Mouse (Mus musculus) heart, adult 9 months (tissue): ENCODE measurements at regions not wholly inside any gene's neighbourhood (a gene's known extent, or its start where the extent isn't known, plus 50 kb on each side); places are given as distances from the start of the nearest gene placed in this dataset.

Source experiments
- DNase-seq, 2 experiments: peaks; one replicate each; pipeline ENCODE4 v3.0.0; 2022; ENCODE audit warnings: low spot score in 2 of 2

DNA sequence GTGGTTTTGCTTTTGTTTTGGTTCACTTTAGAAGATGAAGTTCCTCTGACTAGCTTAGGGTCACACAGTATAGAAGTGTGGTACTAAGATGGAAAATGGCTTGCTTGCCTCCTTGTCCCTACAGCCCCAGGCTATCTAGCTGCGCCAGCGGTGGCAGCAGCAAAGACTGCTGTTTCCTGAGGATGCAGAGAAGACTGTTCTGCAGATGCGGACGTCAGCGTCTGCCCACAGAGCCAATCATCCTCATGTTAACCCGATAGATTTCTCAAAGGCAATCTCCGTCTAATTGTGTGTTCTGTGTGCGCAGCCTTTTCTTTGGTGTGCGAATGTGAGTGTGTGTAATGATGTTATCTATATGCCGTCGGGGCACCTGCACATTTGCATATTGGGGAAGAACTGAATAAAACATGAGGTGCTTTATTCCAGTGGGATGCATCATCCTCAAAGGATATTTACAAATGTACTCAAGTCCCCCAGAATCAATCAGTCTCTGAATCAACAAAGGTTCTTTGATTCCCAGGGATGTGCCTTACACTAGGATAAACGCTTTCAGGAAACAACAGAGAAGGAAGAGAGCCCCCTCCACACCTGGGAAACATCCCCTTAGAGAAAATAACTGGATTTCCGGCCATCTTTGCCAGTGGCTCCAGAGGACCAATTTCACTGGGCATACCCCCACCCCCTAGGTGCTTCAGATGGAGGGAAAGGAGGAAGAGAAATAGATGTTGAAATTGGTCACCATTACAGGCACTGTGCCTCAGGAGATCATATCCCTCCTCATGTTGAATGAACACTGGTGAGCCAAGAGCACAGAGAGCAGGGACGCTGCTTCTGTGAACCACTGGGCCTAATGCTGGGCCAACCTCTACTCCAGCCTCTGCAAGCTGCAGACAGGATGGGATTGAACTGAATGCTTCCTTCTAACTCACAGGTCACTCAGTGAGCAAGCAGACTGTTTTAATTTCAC, 409.7 kb upstream of the Plxna2 start:
- no peak for DNase-seq

DNA sequence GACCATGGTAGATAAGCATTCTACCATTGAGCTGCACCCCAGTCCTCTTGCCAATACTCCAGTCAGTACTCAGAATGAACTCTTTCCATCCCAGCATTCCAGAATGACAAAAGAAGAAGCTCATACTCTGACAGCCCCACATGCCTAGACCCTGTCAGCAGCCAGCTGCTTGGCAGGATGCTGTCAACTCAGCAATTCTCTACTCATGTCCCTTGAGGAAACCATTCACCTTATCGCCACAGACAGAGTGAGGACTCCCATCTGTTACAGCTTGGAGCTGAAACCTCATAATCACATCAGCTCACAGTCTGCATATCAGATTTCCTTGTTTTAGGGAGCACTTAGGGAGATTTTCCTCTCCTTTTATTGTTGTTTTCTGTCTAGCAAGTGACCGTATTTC, 420.5 kb upstream of the Plxna2 start:
- DNase-seq = peak; percentile 8 to 29

DNA sequence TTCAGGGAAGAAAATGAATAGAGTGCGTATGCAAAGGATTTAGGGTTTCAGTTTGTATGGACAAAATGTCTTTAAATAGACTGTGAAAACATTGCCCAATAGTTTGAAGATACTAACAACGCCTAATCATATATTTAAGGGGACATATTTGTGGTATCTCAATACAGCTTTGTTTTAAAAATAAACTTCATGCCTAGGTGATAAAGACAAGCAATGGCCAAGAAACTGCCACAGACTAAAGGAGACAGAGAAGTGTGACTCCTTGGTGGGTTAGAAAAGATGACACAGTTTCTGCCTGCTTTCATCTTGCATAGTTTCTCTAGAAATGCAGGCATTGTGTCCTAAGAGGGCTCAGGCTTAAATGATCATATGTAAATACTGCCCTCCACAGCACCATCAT, 435.7 kb upstream of the Plxna2 start:
- no peak for DNase-seq

DNA sequence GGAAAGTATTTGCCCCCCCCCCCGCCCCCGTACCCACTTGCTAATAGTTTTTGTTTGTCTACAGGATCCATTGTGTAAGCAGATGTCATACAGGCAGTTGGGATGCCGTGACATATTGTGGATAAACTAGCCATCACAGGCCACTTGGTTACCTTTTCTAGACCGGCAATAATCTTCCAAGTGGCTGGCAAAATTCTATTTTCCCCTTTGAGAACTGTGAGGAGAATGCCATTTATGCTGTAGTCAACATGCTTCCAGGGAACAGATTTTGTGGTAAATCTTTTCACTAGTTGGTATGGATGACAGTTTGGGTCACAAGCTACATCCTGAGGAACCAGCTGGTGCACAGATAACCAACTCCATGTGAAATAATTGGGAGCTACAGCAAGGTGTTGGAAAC, 456.5 kb upstream of the Plxna2 start:
- DNase-seq = no peak

DNA sequence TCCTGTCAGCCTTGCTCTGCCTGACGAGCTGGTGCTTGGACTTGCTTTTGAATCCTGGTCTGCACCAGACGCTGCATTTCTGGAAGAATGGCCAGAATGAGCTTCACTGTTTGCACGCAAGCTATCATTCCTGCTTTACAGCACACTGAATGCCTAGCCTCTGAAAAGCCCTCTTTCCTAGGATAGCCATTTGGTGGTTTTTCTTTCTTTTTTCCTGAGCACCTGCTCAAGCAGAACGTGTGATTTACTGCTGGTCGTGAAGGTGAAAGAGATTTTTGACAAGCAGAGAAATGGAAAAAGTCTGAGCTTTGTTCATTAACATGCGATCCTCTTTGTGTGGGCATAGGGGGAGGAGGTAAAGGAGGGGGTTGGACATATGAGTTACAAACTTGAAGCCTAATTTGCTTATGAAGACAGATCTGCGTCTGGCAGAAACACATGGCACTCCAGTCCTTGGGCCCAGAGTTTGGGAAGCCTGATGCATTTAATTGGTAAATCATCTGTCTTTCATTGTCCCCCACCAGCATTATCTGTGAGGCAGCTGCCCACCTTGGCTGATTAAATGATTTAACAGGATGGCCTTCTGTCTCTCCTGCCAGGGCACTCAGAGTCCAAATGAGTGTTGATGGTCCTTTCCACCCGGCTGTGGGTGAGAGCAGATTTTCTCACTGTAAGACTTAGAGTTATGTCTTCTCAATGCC, 457.1 kb upstream of the Plxna2 start:
- no peak for DNase-seq

DNA sequence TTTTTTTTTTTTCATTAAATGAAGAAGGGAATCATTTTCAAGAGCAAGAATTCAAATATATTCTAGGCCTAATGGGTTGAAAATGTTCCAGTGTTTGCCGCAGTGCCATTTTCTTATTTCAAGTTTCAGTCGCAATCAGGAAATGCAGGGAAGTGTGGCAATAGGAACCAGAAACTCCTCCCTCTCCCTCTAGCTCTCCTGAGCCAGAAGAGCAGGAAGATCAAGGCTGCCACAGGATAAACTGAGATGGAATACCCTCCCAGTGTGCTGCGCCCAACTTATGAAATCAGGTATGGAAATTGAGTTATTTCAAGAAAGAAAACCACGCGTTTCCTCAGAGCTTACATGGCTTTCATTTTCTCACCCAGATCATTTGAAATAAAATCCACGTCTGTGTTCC, 460.8 kb upstream of the Plxna2 start:
- DNase-seq = no peak

DNA sequence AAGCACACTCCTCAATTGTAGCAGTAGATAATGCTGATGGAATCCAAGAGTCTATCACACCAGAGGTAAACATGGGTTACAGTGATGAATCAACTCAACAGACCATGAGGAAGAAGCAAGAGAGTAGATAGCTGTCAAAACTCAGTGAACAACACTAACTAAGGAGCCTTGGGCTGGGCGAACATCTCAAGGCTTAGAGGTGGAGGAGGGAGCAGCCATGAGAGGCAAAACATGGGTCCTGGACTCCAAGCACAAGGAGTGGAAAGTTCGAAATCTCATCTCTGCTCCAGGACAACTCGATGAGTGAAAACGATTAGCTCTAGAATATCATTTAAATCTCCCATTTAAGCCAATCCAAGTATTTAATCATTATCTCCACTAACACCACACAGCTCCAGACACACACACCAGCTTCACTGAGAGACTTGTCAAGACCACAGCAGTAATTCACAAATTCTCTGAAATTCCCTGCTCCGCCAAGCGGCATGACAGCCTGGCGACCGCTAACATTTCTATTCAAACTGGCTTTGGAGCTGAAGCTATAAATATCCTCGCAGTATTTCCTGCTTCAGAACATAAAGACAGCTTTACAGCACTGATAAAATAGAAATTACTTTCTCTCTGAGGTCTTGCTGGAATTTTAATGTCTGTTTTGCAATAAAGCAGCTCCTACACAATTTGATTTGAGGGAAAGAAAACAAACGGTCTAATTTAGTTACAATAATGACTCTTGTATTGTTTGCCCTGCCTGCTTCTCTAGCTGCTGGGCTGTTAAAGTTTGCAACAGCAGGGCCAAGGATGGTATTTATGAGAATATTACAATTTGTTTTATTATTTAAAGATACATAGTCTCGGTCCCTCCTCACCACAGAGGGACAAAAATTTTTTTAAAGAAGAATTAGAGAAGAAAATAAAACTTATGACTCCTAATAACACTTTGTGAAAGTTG, 469.3 kb upstream of the Plxna2 start:
- no peak for DNase-seq

DNA sequence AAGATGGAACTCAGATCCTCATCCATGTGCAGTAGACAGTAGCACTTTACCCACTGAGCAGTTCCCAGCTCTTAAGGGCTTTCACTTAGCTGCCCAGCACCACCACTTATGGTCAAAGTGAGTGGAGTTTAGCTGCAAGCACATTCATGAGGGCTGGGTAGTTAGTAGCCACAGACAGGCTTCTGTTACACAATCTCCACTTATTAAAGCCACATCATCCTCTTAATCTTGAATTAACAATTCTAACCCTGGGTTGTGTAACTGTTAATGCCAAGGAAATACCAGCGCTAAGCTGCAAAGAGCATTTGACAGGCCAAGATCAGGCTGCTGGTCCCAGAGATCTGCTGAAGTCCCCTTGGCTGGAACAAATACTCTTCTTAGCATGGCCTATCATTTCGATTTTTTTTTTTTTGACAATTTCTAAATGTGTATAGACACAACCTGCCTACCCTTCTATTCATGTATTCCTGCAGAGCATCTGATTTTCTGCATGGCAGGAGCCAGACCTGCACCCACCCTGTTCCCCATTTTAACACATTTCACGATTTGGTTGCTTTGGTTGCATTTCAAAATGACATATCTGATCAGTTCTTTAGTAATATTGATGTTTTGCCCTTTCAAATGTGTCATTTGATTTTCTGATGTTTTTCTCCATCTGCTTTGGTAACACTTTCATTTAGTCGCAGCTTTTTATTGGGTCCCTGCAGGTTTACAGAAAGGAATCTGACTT, 500.2 kb upstream of the Plxna2 start:
- DNase-seq = no peak

DNA sequence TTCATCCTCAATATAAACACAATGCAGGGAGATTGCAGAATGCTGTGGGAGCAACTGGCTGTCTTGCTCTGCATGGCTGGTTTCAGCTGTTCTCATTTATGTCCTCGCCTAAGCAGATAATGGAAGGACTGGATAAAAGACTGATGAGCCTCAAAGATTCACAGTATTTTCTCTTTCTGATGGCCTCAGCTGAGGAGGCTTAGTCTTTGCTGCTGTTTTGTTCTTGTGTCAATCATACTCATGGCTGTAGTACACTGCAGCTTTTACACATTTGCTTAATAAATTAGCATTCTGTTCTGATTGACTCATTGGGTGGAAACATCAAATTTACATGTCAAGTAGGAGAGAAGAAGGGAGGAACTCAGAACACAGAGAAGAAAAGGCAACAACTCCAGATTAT, 503.6 kb upstream of the Plxna2 start:
- no peak for DNase-seq

DNA sequence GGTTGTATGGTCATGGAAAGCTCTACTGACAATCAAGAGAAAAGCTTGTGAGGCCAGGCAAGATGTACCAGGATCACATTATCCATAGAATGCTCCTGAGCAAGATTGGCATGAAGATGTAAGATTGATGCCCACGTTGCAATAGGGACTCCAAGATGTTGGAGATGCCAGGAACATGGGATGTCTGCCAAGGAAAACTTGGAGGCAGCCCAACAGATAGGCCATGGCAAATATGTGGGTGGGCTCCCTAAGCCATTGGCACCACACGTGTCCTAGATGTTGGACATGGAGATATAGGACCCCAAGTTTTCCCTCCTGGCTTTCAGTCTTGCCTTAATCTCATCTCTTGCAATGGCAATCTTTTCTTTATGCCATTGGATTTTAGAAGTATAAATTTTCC, 506.1 kb upstream of the Plxna2 start:
- no peak for DNase-seq

DNA sequence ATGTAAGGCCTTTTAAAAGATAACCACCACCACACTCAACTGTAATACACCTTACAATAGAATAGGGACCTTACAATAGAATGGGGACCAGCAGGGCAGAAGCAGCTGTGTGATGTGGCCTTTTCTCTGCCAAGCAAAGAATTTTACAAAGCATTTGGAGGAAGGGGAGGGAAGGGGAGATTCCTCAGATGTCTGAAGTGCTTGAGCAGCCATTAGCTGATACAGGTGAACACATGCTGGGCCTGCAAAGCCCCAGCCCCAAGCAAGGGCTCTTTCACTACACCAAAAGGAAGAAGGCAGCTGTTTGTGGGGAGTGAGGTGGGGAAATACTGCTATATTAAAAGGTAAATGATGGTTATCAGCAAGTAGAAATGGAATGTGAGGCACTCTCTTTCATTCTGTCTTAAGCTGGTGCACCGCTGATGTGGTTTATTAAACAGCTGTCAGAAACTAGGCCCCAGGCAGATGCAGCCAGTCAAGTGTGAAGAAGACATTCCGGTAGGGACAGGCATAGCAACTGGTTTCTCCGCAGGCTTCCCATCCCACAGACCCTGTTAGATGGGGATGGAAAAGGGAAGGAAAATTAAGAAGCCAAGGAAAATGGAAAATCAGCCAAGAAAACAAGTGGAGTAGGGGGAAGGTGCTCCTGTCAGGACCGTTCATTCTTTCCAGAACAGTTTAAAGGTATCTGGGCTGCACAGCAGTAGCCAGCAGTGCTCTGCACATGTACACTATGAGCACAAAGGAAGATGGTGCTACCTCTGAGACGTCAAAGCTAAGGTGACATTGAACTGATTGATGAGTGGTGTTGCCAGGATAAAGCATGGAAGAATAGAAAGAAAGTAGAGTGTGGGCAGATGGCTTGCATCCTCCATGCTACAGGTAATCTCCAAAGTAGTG, 508.6 kb upstream of the Plxna2 start:
- DNase-seq = no peak

DNA sequence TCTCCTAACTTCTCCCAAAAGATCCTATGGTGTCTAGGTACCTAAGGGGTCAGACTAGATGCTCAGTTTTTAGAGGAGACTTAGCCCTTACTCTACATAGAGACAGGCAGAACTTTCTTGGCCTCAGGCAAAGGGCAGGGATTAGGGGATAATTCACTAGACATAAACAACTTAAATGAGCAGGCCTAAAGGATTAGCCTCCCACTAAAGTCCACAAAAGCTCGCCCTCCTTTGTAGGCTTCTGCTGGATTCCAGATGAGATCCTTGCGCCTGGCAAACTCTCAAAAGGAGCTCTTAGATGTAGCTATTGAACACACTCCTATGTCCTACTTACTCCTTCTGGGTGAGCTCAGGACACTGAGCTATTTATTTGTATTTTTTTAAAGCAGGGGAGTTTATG, 509.9 kb upstream of the Plxna2 start:
- DNase-seq = no peak

DNA sequence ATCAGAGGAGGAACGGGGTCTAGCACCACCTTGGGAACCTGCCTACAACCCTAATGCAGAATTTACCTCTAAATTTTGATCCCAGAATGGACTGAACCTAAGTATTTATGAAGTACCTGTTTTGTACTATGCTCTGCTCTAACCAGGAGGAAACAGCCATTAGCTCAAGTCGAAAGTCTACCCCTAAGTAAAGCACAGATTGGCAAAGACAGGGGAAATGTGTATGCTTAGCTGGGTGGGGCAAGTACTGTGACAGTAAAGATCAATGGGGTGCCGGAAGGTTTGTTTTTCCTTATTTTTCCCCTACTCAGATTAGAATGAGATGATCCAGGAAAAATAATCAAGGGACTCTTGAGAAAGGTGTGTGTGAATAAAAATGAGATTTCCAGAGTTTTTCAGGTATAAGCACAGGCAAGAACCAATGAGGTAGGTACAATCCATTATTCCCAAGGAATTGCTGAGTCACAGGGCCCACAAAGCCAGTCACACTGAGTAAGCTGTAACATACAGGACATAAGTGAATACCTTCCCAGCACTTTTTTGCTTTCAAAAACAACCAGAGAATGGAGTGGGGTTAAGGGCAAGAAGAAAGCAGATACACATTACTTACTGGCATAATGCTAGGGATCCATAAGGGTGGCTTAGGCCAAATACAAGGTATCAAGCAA, 510.6 kb upstream of the Plxna2 start:
- no peak for DNase-seq

DNA sequence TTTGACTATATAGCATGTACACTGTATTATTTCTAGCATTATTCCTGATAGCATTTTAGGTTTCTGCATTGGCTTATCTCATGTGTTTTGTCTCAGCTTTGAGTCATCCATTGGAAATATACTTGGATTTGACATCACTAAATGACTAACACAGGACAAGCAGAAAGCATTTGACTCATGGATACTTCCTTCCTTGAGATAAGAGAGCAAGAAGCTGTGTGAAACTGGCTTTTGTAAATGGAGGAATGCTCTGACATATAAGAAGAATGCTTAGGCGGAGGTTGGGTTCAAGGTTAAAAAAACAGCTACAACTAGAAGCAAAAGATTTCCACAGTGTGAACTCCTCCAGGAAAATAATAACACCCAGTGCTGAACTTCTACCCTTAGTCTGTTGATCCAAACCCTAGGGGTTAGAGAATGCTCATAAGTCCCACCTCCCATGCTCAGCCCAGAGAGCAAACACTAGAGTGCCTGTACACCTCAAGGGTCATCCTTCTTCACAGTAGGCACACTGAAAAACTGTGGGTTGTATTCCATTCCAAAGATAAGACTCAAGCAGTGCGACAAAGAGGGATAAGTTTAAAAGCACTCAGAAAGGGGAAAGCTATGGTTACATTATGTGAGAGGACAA, 528.0 kb upstream of the Plxna2 start:
- DNase-seq = no peak

DNA sequence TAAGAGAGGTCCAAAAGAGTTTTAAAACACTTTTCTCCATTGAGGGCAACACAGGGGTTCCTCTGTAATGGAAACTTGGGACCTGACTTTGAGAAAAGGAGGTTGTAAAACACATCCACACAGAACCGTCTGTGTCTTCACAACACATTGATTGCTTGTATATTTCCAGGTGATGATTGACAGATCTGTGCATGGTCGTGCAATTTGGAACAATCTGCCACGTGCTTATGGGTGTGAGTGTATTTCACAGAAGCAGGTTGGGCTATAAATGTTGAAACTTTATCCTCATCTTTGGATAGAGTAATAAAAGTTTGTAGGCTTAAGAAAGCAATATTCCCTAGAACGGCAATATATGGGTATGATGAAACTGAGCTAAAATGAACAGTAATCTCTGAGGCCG, 559.5 kb upstream of the Plxna2 start:
- DNase-seq = no peak

DNA sequence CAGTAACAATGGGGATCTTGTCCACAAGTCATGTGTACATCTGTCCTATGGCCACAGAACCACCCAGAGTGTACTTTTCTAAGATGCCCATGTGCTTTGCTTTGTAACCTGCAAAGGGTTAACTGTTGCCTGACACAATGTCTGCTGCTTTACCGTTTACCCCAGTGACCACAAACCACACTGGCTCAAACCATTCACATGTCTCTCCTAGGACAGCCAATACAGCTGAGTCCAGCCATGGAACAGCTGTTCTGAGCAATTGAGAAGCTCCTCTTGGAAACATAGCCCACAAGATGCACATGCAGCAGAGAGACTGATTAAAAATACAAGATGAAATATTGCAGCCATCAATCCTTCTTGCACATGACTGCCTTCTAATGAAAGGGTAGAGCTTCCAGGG, 561.5 kb upstream of the Plxna2 start:
- DNase-seq = no peak

DNA sequence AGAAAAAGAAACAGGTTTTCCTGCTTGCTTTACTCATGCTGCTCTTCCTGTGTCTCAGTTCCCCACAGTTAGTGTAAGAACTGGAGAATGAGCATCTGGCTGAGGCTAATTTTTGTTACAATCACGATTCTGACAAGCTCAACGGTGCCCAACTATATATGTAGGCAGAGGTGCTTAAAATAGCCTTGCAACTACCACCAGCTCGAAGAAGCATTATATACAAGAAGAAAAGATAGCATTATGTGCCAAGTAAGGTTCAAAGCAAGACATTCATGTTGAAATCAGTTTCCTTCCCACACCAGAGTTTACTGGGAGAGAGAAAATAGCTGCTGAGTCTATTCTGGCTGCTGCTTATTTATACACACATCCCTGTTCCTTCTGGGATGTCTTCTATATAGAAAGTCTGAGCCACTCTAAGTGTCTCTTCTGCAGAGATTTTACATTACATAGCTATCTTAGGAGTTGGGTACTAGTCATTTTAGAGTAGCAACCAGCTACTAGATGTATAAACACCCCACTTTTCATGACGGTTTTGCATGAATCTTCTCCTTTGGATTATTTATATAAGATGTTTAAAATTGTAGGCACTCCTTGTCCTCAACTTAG, 568.2 kb upstream of the Plxna2 start:
- no peak for DNase-seq

DNA sequence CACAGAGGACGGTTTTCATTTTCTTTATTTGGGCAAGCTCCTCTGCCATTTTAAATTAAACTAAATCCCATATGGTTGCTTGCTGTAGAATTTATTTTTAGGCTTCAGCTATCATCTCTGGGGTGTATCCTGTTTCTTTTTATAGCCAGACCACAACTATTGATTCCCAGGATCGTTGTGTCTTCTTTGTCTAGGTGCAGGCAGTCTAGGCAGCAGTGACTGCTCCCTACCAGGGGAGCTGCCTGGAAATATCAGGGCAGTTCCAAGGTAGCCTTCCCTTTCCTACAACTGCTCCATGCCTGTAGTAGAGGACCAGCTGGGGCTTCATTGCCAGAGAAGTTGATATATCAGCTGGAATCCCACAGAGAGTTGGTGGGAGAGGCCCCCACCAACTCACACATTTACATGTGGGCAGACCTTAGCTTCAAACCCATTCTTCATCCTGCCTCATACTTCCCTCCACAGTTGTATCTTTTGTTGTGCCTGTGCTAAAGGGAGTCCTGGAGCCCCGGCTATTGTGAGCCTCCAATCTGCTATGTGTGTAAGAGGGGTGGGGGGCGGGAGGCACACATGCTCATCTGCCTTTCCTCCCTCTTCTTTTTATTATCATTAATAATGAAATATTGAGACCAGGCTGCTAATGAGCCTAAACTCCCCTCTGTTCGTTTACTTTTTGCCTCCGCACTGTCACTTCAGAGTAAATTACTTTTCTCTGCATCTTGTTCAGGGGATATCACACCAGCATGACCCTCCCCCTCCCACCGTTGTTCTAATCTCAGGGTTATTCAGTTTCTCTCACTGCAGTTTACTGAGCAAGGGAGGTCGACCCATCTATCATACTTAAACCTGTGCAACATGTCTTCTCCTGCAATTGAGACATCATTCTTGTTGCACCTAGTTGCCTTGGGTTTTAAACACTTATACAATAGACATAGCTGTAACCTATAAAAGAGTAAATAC, 576.3 kb upstream of the Plxna2 start:
- DNase-seq = no peak
